Mouse (Mus musculus) testis, adult 2 months (tissue): ENCODE measurements around the gene Tmem156. TPM values are rescaled to one million over a fixed set of nuclear protein-coding genes. Genes with fewer than 3 reads are reported as not detected.

Experiments
- H3K27ac ChIP-seq: fragments of 200-500 bp; 2 replicates; pipeline ENCODE4 v1.5.1; 2012; ENCODE audit warnings: low read depth, low read length; ENCODE audit not compliant: control insufficient read depth, insufficient read depth
- H3K27me3 ChIP-seq: fragments of 200-500 bp; 2 replicates; pipeline ENCODE4 v1.6.1; 2012; ENCODE audit warnings: mild to moderate bottlenecking, low read length, moderate library complexity; ENCODE audit not compliant: control insufficient read depth, insufficient read depth
- H3K36me3 ChIP-seq: fragments of 200-500 bp; 2 replicates; pipeline ENCODE4 v1.6.1; 2012; ENCODE audit warnings: mild to moderate bottlenecking, low read length; ENCODE audit not compliant: control insufficient read depth, insufficient read depth
- H3K4me1 ChIP-seq: fragments of 200-500 bp; 2 replicates; pipeline ENCODE4 v1.6.1; 2012; ENCODE audit warnings: low read length; ENCODE audit not compliant: control insufficient read depth, insufficient read depth
- H3K4me3 ChIP-seq: fragments of 200-500 bp; 2 replicates; pipeline ENCODE4 v1.5.1; 2012; ENCODE audit warnings: low read depth, mild to moderate bottlenecking, low read length, moderate library complexity, mixed read lengths; ENCODE audit not compliant: control insufficient read depth
- CTCF ChIP-seq: fragments of 200-500 bp; IDR thresholded peaks from 2 replicates; pipeline ENCODE4 v1.5.1; 2012; ENCODE audit warnings: low read depth, mild to moderate bottlenecking, inconsistent platforms, low read length, moderate library complexity; ENCODE audit not compliant: control insufficient read depth, insufficient read depth, insufficient replicate concordance
- POLR2A ChIP-seq: fragments of 200-500 bp; IDR thresholded peaks from 2 replicates; pipeline ENCODE4 v1.6.1; 2012; ENCODE audit warnings: low read depth, mild to moderate bottlenecking, inconsistent platforms, low read length, moderate library complexity; ENCODE audit not compliant: control insufficient read depth
- polyA plus RNA-seq: library from polyadenylated mRNA; depleted of rRNA; stranded (reverse); fragments of >200 nt; gene quantifications from 2 replicates; pipeline ENCODE4 v1.2.3, GENCODE M21; 2012

The Tmem156 gene
- polyA plus RNA-seq, 1 experiment, result 9.2 TPM

DNA sequence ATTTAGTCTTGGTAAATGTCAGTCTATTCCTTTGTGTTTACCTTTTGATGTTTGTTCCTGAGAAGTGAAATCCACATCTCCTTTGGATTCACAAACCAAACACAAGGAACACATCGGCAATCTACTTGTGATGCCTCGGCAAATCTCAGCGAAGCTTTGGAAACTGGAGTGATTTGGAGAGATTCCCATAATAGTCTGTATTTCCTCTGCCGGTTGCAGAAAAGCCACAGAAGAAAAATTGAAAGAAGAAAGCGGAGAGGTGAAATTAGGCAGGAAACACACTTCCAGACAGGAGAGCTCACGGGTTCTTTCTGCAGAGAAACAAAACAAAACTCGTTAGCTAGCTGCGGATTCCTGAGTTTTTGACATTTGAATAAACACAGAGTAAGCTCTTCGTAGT is 12.1 kb downstream of the Tmem156 start:
- Histone ChIP-seq H3K27ac (no peak overlapping the region), H3K4me3 (no peak overlapping the region), H3K27me3 (no peaks in the 10 kb centered on the region), H3K36me3 (no peaks in the 10 kb centered on the region), H3K4me1 (no peaks in the 10 kb centered on the region)
- no peak for TF ChIP-seq POLR2A
- no peak for TF ChIP-seq CTCF

DNA sequence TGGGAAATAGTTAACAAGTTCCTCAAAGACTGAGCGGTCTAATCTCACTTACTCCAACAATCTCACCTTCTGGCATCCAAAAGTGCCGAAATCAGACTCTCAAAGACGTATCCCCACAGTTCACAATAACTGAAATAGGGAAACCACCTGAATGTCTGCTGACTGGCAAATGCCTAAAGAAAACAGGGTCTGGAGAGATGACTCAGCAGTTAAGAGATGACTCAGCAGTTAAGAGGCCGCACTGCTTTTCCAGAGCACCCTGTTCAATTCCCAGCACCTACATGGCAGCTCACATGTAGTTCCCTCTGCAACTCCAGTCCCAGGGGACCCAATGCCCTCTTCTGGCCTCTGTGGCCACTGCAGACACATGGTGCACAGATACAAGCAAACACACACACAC is 13.9 kb downstream of the Tmem156 start:
- no peaks in the 10 kb centered on the region for H3K36me3 ChIP-seq
- no peaks in the 10 kb centered on the region for H3K27me3 ChIP-seq
- no peaks in the 10 kb centered on the region for H3K4me1 ChIP-seq
- TF ChIP-seq CTCF (no peak), POLR2A (no peak)
- H3K27ac ChIP-seq, result no peak overlapping the region
- no peak overlapping the region for H3K4me3 ChIP-seq

DNA sequence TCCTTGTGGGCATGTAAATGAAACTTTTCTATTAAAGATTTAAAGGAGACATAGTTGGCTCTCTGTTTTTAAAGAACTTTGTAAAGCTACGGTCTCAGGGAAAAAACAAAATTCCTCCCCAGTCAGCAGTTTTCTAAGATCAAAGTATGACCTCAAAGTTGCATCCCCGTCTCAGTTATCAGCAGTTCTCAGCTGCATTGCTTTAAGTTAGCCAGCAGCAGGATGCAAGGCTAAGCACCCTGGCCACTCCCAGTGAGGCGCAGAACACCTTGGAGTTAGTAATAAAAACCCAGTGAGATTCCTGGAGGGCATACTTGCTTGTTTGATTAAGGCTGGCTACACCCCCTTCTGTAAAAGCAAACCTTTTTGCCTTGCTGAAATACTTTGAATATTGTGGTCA is 15.2 kb downstream of the Tmem156 start:
- H3K27me3 ChIP-seq, result no peaks in the 10 kb centered on the region
- no peak overlapping the region for H3K27ac ChIP-seq
- H3K4me3 ChIP-seq, result no peak overlapping the region
- no peaks in the 10 kb centered on the region for H3K4me1 ChIP-seq
- H3K36me3 ChIP-seq, result no peaks in the 10 kb centered on the region
- no peak for TF ChIP-seq POLR2A
- no peak for TF ChIP-seq CTCF

DNA sequence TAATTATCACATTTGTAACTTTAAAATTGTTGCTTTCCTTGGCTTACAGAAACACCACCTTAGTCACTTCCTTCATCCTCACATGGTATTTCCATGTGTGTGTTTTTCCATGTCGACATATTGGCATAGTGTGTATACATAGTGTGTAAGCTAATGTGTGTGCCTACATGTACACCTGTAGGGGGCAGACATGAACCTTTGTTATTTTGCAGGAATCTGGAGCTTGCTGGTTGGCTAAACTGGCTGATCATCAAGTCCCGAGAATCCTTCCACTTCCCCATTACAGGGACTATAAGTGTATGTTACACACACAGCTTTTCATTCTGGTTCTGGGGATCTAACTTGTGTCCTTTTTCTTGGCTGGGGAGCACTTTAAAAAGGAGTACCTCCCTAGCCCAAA is 15.8 kb downstream of the Tmem156 start:
- Histone ChIP-seq H3K4me1 (no peaks in the 10 kb centered on the region), H3K27ac (no peak overlapping the region), H3K4me3 (no peak overlapping the region), H3K36me3 (no peaks in the 10 kb centered on the region), H3K27me3 (no peaks in the 10 kb centered on the region)
- no peak for TF ChIP-seq POLR2A
- TF ChIP-seq CTCF, result no peak

DNA sequence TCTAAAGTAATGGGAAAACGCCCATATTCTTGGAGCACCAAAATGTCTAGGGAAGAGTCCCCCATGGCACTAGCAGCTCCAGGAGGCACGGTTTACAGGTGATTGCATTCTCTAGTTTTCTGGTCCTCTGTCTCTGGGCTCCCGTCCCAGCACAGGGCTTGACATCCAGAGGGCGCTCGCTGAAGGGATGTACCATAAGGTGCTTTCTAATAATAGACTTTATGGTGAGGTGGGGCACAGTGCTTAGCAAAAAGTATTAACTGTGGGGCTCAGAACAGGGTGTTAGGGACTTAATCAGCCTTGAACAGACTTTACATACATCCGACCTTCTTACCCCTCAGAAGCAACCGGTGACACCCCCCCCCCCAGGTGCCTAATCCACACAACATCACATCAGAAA is 17.2 kb downstream of the Tmem156 start:
- Histone ChIP-seq H3K27me3 (no peaks in the 10 kb centered on the region), H3K27ac (no peak overlapping the region), H3K36me3 (no peaks in the 10 kb centered on the region), H3K4me3 (no peak overlapping the region), H3K4me1 (no peaks in the 10 kb centered on the region)
- TF ChIP-seq CTCF (no peak), POLR2A (no peak)

DNA sequence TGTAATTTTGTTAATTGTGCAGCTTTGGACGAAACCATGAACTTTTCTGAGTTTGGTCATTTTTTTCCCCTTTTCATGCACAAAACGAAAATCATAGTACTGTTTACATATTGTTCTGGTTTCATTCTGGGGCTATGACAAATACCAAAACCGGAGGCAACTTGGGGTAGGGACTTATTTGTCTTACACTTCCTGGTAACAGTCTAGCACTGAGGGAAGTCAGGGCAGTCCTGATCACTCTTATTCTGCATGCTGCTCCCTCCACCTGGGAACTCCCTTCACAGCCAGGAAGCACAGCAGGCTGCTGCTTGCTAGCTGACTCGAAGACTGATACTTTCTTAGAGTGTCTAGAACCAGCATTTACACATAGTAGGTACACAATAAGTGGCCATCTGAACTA is 18.7 kb downstream of the Tmem156 start:
- TF ChIP-seq CTCF (no peak), POLR2A (no peak)
- H3K27ac ChIP-seq, result no peak overlapping the region
- H3K4me1 ChIP-seq, result no peaks in the 10 kb centered on the region; the same call in 1 of the 2 replicates
- H3K36me3 ChIP-seq, result no peaks in the 10 kb centered on the region
- no peak overlapping the region for H3K4me3 ChIP-seq
- H3K27me3 ChIP-seq, result no peaks in the 10 kb centered on the region

DNA sequence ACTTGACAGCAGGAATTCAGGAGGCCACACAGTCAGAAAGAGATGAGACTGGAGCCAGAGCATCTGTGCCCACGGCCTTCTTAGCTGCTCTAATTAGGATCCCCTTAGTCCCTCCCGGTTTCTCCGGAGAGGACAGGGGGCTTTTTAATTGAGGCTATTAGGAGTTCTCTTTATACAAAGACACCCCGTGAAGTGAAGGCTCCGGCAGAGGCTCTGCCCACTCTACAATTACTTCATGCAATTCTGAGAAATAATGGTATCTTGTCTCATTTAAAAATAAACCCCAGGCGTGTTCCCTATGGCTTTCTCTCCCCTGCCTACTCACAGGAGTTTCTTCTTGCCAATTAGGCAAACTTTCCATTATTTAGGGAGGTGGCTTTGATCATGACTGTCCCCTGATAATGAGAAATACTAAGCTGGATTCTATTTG is 20.2 kb downstream of the Tmem156 start:
- no peak for TF ChIP-seq CTCF
- no peak for TF ChIP-seq POLR2A
- H3K36me3 ChIP-seq, result no peaks in the 10 kb centered on the region
- H3K27me3 ChIP-seq, result no peaks in the 10 kb centered on the region
- H3K4me3 ChIP-seq, result no peak overlapping the region
- H3K4me1 ChIP-seq, result no peaks in the 10 kb centered on the region; the same call in 1 of the 2 replicates
- H3K27ac ChIP-seq, result no peak overlapping the region

DNA sequence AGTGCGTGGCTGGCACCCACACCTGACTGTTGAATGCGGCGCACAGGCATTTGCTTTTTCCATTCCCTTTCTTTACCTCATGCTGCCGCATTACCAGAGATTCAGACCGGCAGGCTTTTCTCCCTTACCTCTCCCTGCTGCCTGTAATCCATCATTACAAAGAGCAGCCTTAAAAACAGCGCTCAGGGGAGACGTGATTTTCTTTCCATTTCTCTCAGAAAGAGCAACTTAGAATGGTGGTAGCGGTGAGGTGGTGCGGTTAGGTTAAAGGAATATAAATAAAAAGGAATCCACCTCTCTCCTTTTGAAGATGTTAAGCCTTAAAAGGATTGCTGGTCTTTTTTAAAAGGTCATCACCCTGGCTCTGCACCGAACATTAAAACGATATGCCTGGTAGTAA is 22.1 kb downstream of the Tmem156 start:
- no peaks in the 10 kb centered on the region for H3K36me3 ChIP-seq
- H3K27me3 ChIP-seq, result no peaks in the 10 kb centered on the region
- H3K4me3 ChIP-seq, result no peak overlapping the region
- no peaks in the 10 kb centered on the region; the same call in 1 of the 2 replicates for H3K4me1 ChIP-seq
- H3K27ac ChIP-seq, result no peak overlapping the region
- TF ChIP-seq POLR2A (no peak), CTCF (no peak)
